Mouse (Mus musculus): Measurements from ENCODE around the gene Tacc2.
A peak's percentile ranks its signal among the peaks of the same experiment; 100 is the strongest.

The Tacc2 gene

DNA sequence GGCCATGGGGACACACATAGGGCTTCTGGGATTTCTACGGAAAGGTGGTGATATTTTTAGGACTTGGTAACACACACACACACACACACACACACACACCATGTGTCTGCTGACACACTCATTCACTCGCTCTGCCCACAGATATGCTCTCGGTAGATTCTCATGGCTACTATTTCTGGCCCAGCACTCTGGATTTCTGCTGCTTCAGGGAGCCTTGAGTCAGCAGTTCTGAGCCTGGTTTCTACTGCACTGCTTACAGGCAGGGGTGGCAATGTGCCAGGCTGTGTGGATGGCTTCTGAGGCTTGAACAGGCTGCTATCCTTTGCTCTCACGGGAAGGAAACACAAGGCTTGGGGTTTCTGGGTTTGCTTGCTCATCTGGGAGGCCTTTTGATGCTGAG is 104.6 kb downstream of the Tacc2 start:
- peak; percentile 85 to 88 for DNase-seq (ENCODE audit: low spot score in 2 of 2)

DNA sequence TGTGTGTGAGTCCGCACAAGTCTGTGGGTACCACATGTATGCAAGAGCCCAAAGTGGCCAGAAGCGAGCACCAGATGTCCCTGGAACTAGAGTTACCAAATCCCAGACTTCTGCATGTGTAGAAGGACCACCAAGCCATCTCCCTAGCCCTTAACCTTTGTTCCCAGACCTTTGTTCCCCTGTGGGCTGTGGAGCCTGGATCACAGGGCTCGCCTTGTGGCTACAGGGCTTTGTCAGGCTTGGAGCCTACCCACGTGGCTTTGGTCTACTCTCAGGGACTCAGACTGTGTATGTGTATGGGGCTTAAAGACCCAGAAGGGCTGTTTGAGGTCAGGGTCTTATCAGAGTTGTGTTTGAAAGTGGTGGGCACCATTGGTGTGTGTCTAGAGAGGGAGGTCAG is 111.4 kb downstream of the Tacc2 start:
- DNase-seq (ENCODE audit: low spot score in 2 of 2) = no peak

DNA sequence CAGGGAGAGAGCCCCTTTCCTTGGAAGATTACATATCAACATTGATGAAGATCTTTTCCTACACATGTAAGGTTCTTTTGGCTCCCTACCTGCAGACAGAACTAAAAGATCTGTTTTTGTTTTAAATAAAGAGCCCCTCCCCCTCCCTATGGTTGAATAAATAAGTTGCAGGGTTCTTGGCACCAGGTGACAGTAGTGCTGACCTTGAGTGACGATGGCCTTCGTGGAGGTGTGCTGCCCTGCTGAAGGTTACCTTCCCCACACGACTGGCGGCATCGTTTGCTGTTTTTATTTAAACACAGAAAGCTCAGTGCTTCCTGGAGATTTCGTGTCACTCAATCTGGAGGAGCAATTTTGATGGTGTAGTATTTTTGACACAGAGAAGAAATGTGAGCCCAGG is 113.6 kb downstream of the Tacc2 start:
- no peak for DNase-seq (ENCODE audit: low spot score in 2 of 2)

DNA sequence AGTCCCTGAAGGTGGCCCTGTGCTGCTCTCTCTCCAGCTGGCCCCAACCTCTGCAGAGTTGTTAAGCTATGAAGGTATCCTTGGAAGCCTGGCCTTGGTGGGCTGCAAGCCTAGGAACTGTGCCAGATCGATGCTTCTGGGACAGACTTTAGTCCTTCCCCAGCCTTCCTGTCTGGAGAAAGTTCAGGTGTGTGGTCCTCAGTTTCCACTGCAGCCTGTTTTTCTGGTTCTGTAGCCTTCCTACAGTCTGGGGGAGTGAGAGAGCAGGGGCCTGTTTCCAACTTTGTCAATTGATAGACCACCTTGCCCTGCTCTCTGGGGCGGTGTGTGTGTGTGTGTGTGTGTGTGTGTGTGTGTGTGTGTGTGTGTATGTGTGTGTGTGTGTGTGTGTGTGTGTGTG is 114.7 kb downstream of the Tacc2 start:
- no peak for DNase-seq (ENCODE audit: low spot score in 2 of 2)

DNA sequence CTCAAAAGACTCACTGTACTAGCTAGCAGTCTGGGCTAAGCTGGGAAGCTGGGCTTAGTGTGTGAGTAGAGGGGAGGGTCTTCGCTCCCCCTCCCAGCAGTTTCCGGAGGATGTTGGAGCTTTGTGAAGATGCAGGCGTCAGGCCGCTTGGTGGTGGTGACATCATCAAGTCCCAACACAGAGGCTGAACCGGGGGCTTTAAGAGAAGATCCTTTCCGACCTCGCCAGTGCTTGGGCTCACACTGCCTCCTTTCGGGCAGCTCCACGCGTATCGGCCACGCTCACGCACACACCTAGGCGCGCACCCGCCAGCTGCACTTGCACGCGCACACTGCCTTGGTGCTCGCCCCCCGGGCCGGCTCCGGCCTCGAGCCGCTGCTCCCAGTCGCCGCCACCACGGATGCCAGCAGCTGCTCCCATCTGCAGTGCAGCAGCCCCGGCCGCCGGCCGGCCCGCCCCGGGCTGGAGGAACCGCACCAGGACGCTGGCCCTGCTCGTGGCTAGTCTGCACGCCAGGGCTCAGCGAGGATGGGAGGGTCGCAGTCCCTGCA is 115.2 kb downstream of the Tacc2 start:
- peak; percentile 88 to 90 for DNase-seq (ENCODE audit: low spot score in 2 of 2)

DNA sequence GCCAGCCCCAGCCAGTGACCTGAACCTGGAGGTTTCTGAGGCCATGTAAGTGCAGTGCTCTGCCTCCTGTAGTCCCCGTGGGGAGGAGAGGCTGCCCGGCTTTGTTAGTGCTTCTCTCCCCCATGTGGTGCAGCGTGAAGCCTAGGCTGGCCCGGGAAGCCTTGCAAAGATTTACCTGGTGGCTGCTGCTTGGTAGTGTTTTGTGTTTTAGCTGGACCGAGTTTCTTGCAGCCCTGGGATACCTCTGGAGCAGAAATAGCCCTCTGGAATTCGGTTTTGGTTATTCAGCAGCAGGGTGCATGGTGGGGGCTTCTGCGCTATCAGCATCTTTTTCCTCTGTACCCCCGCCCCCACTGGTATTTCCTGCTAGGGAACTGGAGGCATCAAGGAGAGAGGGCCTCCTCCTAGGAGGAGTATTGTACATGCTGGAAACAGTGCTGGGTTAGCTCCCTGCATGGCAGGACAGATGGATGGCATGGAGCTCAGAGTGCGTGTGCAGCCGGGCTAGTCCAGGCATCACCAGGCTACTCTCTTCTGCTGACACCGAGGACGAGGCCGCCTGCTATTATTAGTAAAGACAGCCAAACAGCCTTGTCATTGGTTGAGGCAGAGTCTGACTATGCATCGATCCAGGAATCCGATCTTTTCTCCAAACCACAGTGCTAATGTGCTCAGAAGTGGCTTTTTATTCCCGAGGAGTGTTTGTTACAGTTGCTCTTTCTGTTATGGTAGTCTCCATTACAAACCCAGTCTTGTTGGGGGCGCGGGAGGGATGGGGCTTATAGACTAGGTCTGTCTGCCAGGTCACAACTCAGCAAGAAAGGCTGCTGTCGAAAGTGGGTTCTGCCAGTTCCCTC is 115.9 kb downstream of the Tacc2 start:
- peak; percentile 68 to 71 for DNase-seq (ENCODE audit: low spot score in 2 of 2)

DNA sequence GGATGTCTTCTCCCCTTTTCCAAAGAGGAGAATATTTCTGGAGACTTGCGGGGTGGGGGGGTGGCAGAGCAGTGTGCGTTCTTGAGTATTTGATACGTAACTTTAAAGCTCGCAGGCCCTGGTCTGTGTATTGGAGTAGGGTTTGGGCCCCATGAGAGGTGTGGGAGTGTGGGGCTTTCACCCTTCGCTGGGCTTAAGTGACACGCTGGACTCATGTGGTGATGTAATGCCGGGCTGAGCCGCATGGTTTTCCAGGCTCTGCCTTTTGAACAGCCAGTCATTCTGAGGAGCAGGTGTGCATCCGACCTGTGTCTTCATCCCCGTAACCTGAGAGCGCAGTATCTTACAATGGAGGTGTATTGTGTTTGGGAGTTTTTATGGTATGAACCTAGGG is 116.6 kb downstream of the Tacc2 start:
- peak; percentile 40 to 49 for DNase-seq (ENCODE audit: low spot score in 2 of 2)

DNA sequence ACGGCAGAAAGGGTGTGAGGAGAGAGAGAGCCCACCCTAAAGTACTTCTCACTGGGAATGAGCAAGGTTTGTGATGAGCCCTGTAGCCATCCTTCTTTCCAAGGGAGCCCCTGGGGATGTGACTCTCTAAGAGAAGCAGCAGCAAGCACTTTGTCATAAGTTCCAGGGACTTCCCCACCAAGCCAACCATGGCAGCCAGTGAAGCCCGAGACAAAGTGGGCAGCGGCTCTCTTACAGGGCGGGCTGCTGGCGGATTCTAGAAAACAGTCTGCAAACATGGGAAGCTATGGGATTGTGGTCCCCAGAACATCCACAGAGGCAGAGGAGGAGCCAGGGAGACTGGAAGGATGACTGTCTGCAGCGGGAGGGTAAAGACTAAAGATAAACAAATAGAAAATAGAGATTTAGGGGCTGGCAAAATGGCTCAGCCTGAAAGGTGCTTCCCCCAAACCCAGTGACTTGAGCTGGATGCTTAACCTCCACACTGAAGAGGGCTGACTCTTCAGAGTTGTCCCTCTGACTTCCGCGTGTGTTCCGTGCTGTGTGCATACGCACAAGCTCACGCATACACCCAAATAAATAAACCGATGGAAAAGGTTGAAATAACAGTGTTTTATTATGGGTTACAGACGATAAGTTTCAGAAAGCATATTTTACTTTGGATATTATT is 118.6 kb downstream of the Tacc2 start:
- no peak for DNase-seq (ENCODE audit: low spot score in 2 of 2)

DNA sequence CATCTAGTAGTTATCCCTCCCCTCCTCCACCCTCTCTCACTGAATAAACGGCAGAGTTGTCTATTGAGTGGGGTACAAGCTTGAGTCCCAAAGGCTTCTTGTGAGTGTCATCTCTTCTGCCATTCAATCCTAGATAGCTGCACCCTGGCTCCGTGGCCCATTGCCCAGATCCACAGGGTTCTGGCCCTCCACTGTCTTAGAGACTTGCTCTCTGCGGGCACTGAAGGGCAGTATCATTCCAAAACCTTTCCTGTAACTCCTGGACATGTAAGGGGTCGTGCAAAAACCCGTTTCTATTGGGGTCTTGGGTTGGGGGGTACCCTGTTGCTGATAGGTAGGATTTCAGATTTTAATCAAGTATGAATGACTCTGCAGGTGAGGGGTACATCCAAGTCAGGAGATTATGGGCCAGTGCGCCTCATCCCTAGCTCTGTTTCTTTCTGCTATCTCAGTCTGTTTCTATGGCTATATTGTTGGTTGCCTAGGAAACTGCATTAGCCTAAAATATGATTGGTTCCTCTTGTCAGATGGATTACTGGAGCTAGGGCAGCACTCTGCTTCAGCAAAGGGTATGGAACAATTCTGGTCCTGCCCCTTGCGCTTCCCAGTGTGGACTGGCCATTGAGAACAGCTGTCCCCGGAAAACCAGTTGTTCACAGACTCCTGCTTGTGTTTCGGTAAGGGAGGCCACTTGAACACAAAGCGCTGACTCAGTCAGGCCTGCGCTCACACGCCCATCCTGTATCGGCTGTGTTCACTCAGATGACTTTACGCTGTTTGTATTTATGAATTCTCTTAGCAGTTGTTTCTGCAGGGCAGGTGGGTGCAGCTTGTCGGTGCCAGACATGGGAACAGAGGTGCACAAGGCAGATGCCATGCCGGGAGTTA is 119.4 kb downstream of the Tacc2 start:
- peak; percentile 52 to 55 for DNase-seq (ENCODE audit: low spot score in 2 of 2)

DNA sequence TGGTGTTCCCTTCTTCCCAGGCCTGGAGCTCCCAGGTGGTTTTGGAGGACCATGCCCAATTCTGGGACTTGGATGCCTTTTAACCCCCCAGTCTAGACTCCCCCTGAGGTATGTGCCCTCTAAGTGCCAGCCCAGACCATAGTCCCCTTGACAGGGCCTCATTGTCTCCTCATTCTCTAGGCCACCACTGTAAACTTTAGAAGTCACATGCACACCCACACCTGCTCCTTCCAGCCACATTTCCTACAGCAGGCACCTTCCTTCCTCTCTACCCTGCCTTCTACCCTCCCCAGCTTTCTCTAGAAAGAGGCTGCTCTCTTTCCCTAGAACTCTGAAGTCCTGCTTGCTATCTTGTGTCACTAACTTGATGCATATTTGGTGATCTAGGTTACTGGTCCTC is 121.2 kb downstream of the Tacc2 start:
- no peak for DNase-seq (ENCODE audit: low spot score in 2 of 2)

DNA sequence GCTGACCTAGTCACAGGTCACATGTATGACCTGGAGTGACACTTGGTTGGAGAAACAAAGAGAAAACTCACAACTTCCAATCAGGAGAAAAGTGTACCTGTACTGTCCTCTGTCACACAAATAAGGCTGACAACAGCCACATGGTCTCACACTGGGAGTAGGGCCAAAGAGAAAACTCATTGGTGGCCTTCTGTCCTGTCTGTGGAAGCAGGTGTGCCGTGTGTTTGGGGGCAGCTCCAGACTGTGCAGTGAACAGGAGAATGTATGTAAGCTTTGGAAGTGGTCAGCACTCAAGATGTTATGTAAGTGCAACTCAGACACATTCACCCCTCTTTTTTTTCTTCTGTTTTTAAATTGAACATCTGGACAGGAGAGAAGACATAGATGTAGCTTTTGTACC is 124.1 kb downstream of the Tacc2 start:
- DNase-seq (ENCODE audit: low spot score in 2 of 2) = no peak

DNA sequence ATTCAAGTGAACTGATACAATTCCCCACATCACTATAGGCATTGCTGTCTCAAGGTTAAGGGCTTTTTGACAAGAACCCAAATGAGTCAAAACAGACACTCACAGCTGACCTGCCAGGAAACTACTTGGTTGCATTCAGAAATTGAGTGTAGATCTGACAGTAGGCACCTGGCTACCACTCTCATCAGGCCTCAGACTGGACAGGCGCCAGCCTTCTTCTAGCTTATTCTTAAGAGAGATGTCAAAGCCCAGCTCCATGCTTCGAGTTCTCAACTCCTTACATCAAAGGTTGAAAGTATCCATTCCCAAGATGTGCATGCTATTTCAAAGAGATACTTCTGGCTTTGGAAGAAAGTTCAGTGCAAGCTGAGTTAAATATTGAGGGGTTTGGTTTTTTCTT is 128.0 kb downstream of the Tacc2 start:
- no peak for DNase-seq (ENCODE audit: low spot score in 2 of 2)

DNA sequence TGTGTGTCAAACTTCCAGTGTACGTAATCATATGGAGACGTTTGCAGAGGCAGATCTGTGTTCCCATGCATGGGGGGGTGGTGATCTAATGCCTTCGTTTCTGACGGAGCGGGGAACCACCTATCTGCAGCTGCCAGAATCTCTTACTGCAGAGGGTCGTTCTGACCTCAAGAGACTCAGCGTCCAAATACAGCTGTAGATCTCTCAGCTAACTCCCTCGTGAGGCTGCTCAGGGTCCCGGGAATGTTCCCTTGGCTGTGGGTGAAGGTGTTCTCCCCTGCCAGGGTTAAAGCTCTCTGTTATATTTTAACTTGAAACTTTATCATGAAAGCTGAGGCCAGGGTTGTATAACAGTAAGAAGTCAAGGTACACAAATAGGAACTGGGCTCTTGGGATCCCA is 131.7 kb downstream of the Tacc2 start:
- no peak for DNase-seq (ENCODE audit: low spot score in 2 of 2)

DNA sequence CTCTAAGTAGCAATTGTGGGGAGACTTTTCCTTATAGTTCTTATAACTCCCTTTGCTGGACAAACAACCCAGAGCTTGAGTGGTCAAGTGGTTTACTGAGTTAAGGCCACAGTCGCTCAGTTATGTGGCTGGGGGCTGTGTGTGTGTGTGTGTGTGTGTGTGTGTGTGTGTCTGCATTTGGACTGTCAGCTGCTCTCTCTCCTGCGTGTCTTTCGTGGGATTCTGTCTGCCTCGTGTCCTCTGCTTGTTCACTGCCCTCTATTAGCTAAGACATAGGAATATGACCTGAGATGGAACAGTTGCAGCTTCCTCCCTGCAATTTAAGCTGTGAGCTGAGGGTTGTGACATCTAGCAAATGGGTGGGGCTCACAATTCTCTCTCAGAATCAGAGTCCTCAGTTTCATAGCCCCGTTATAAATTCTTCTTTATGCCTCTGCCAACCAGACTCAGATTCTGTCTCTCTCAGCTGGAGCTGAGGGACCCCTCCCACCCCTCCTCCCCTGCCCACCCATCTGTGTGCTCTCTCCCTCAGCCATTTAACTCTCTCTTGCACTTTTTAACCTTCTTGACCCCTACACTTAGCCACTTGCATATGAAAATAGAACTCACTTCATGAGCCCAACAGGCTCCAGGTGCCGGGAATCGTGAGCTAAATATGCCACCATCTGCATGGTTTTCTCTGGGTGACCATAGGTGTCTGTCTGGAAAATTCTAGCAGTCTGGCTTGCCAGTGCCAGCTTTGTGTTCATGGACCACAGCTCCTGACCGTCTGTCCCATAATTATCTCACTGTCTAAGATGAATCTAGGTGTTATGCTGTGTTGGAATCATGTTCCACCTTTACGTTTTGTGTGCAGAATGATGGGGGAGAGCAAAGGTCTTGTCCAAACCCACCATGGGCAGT is 132.4 kb downstream of the Tacc2 start:
- no peak for DNase-seq (ENCODE audit: low spot score in 2 of 2)

DNA sequence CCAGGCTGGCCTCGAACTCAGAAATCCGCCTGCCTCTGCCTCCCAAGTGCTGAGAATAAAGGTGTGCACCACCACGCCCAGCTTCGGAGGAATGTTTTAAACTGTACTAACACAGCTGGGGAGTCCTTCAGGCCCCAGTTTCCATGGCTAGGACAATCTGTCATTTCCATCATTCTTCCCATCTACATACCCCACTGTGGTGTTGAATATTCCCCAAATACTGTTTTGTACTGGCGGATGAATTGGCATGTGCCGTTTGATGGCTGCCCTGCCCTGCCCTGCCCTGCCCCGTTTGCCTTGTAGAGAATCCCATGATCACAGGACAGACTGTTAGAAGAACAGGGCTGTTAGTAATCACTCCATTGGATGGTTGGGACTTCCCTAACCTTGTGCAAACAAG is 134.6 kb downstream of the Tacc2 start:
- no peak for DNase-seq (ENCODE audit: low spot score in 2 of 2)

DNA sequence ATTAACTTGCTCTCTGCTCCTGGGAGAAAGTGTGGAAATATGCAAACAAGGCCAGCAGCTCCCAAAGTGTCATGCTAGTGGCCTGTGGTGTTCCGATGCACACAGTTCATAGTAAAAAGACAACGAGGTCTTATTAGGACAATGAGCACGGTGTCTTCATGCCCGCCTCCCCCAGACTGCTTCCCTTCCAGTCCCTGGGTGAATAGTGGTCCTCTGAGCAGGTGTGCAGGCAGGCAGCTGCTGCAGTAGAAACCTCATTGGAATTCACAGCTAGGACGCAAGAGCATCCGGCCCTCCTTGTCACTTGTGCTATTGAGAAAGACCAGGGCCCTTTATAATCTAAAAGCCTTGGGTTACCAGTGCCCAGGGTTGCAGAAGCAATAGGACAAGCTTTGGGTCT is 136.1 kb downstream of the Tacc2 start:
- DNase-seq (ENCODE audit: low spot score in 2 of 2) = peak; percentile 52 to 66

DNA sequence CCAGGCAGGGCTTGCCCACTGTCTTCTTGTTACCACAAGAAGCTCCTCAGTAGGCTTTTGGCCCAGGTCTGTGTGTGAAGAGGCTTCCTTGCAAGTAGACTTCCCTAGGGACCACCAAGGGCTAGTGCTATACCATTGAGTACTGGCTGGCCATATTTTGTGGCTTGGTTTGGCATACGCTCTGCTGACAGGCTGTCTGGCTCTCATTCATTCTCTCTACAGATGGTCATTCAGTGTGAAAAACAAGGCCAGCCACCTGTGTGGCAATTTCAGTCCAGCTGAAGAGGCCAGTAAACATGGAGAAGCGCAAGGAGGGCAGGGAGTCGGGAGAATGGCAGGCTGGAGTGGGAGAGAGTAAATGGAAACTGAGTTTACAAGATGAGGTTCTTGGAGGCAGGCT is 138.2 kb downstream of the Tacc2 start:
- no peak for DNase-seq (ENCODE audit: low spot score in 2 of 2)

DNA sequence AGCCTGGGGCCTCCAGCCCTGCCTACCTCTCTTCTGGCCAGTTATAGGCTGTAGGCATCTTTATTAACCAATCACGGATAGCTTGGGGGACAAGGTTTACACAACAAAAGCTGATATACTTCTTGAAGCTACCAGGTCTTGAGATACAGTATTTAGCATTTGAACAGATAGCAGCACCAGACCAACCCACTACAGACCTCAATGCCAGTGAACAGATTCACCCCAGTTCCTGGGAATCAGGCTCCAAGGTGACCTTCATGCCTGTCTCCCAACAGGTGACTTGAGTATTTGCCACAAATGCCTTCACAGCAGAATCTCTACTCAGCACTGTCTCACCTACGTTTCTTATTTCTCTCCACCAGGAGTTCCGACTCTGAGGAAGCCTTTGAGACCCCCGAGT is 139.1 kb downstream of the Tacc2 start:
- no peak for DNase-seq (ENCODE audit: low spot score in 2 of 2)

DNA sequence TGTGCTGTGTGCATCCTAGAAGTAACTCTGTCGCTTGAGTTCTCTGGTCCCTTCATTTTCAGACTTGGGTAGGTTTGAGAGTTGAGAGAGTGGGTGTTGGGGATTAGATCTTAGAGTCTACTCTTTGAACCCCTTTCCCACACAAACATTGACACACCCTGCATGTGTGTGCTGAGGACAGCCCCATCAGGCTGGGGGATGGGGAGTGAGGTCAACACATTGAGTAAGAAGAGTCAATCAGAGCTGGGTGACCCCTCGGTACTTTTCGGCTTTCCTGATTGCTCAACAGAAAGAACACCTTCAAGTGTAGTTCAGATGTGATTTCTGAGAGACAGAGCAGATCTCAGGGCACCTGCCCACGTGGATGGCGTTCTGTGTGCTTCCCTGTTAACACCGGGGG is 139.8 kb downstream of the Tacc2 start:
- no peak for DNase-seq (ENCODE audit: low spot score in 2 of 2)

DNA sequence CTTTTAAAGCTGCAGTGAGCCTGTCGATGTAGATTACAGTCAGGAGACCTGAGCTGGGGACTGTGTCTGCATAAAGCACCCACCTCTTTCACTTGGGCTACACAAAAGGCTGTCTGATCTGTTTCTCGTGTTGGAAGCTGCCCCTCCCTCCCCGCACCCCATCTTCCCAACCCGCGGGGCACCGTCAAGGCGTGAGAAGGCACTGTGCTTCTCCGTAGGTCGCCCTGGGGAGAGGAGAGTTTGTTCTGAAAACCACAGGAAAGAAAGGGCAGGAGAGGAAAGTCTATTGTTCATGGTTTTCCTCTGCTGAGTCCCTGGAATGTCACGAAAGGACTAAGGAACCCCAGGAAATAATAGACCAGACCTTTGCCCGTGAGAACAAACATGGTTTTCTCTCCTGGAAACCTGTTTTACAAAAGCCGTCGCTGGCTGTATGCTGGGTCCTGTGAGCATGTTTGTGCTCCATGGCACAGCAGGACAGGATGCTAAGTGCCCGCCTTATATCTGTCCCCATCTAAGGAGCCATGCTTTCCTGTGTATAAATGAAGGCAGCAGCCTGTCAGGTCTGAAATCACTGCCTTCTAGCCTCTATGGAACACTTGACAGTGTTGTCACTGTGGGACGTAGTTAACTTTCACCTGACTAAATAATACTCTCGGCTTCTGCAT is 142.8 kb downstream of the Tacc2 start:
- DNase-seq (ENCODE audit: low spot score in 2 of 2) = no peak
